Mouse (Mus musculus): ENCODE measurements around the gene Ssu72. TPM values are rescaled to one million over a fixed set of nuclear protein-coding genes. Genes with fewer than 3 reads are reported as not detected.

Gene Ssu72
- polyA plus RNA-seq, 1 experiment from 2014 or later = 178 TPM

- H3K9me3 ChIP-seq (ENCODE audit: low read length) = no peaks in the 10 kb centered on the region
Observed at GRCm38 (mm10) chr4:155742684-155743083, 38.1 kb downstream of the Ssu72 start.

DNA sequence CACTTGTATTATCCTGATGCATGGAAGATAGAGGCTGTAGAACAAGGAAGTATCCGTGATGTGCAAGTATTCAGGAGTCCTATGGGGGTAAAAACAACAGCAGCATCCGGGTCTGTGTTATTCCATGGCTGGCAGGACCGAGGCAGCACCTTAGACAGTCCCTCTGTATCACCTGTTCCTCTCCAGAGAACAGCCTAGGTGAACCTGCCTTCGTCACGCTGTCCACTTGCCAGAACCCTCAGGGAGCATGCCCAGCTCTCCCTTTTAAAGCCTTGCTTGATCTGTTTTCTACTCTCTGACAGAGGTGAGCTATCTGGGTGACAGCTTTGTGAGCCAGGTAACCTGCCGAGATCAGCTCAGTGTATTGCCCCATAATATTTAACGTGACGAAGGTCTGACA is 39.9 kb downstream of the Ssu72 start:
- no peak overlapping the region for H3K27ac ChIP-seq (ENCODE audit: low read length)

More at GRCm38 (mm10) chr4:155742684-155743083, 38.1 kb downstream of the Ssu72 start:
- Histone ChIP-seq H3K9ac (replicated peaks; ENCODE audit: low read depth) (no peak overlapping the region), H3K4me2 (replicated peaks; ENCODE audit: low read depth, low read length) (no peak overlapping the region), H3K27ac (ENCODE audit: low read length) (no peak overlapping the region), H3K36me3 (ENCODE audit: insufficient read depth, low read length) (peaks cover 11% of the 10 kb centered on the region; the same call in 1 of the 2 replicates), H3K27me3 (replicated peaks; ENCODE audit: insufficient read depth, low read length) (no peaks in the 10 kb centered on the region), H3K4me3 (ENCODE audit: low read depth, low read length) (no peak overlapping the region), H3K4me1 (ENCODE audit: insufficient read depth, low read depth, low read length) (no peaks in the 10 kb centered on the region)
- WGBS = 94% methylated on average over 5 of the region's 5 CpGs
- no peak for DNase-seq (ENCODE audit: low spot score)
- ATAC-seq = no peak
- TF ChIP-seq CTCF (IDR thresholded peaks at IDR 0.05) (no peak), EP300 (IDR thresholded peaks at IDR 0.05) (no peak)

DNA sequence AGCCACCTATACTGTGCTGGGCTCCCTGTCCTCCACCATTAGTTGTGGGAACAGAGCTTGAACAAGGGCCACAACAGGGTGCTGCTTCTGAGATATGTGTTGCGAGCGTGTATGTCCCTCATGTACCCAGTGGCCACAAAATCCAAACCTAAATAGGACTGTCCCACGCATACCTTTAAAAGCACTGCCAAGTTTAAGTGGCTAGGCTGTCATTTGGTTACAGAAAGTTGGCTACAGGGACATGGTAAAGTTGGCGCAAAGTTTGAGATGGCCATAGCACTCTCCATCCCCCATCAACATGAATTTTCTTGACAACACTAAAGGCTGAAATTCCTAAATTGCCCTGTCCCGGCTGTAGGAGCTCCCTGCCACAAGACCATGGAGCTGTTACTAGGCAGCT is 40.5 kb downstream of the Ssu72 start:
- DNase-seq (ENCODE audit: low spot score) = no peak
- Histone ChIP-seq H3K4me3 (ENCODE audit: low read depth, low read length) (no peak overlapping the region), H3K27ac (ENCODE audit: low read length) (no peak overlapping the region), H3K4me1 (ENCODE audit: insufficient read depth, low read depth, low read length) (no peaks in the 10 kb centered on the region), H3K36me3 (ENCODE audit: insufficient read depth, low read length) (peaks cover 30% of the 10 kb centered on the region; the same call in 1 of the 2 replicates), H3K9me3 (ENCODE audit: low read length) (no peaks in the 10 kb centered on the region), H3K9ac (replicated peaks; ENCODE audit: low read depth) (no peak overlapping the region), H3K4me2 (replicated peaks; ENCODE audit: low read depth, low read length) (no peak overlapping the region), H3K27me3 (replicated peaks; ENCODE audit: insufficient read depth, low read length) (no peaks in the 10 kb centered on the region)
- WGBS = 93% methylated on average over 5 of the region's 5 CpGs
- TF ChIP-seq EP300 (IDR thresholded peaks at IDR 0.05) (no peak), CTCF (IDR thresholded peaks at IDR 0.05) (no peak)
- no peak for ATAC-seq

More for the DNA sequence above, 39.9 kb downstream of the Ssu72 start:
- no peak overlapping the region for H3K4me3 ChIP-seq (ENCODE audit: low read depth, low read length)
- DNase-seq (ENCODE audit: low spot score) (no peak), ATAC-seq (no peak)
- no peaks in the 10 kb centered on the region for H3K9me3 ChIP-seq (ENCODE audit: low read length)
- TF ChIP-seq CTCF (IDR thresholded peaks at IDR 0.05) = no peak
- no peak for TF ChIP-seq EP300 (IDR thresholded peaks at IDR 0.05)
- no peak overlapping the region for H3K4me2 ChIP-seq (replicated peaks; ENCODE audit: low read depth, low read length)
- WGBS = 86% methylated on average over 8 of the region's 8 CpGs
- no peaks in the 10 kb centered on the region for H3K27me3 ChIP-seq (replicated peaks; ENCODE audit: insufficient read depth, low read length)
- no peak overlapping the region for H3K9ac ChIP-seq (replicated peaks; ENCODE audit: low read depth)
- H3K36me3 ChIP-seq (ENCODE audit: insufficient read depth, low read length) = peaks cover 23% of the 10 kb centered on the region; the same call in 1 of the 2 replicates
- H3K4me1 ChIP-seq (ENCODE audit: insufficient read depth, low read depth, low read length) = no peaks in the 10 kb centered on the region

GRCm38 (mm10) chr4:155746036-155746548 is 41.5 kb downstream of the Ssu72 start:
- ATAC-seq = no peak
- TF ChIP-seq CTCF (IDR thresholded peaks at IDR 0.05) = no peak
- no peak for TF ChIP-seq EP300 (IDR thresholded peaks at IDR 0.05)
- peaks cover 30% of the 10 kb centered on the region; the same call in 1 of the 2 replicates for H3K36me3 ChIP-seq (ENCODE audit: insufficient read depth, low read length)
- H3K27me3 ChIP-seq (replicated peaks; ENCODE audit: insufficient read depth, low read length) = no peaks in the 10 kb centered on the region
- H3K4me2 ChIP-seq (replicated peaks; ENCODE audit: low read depth, low read length) = no peak overlapping the region
- no peaks in the 10 kb centered on the region for H3K9me3 ChIP-seq (ENCODE audit: low read length)
- WGBS = 83% methylated on average over 8 of the region's 8 CpGs
- no peak for DNase-seq (ENCODE audit: low spot score)
- no peak overlapping the region for H3K4me3 ChIP-seq (ENCODE audit: low read depth, low read length)
- no peak overlapping the region for H3K9ac ChIP-seq (replicated peaks; ENCODE audit: low read depth)
- H3K4me1 ChIP-seq (ENCODE audit: insufficient read depth, low read depth, low read length) = no peaks in the 10 kb centered on the region
- no peak overlapping the region for H3K27ac ChIP-seq (ENCODE audit: low read length)

DNA sequence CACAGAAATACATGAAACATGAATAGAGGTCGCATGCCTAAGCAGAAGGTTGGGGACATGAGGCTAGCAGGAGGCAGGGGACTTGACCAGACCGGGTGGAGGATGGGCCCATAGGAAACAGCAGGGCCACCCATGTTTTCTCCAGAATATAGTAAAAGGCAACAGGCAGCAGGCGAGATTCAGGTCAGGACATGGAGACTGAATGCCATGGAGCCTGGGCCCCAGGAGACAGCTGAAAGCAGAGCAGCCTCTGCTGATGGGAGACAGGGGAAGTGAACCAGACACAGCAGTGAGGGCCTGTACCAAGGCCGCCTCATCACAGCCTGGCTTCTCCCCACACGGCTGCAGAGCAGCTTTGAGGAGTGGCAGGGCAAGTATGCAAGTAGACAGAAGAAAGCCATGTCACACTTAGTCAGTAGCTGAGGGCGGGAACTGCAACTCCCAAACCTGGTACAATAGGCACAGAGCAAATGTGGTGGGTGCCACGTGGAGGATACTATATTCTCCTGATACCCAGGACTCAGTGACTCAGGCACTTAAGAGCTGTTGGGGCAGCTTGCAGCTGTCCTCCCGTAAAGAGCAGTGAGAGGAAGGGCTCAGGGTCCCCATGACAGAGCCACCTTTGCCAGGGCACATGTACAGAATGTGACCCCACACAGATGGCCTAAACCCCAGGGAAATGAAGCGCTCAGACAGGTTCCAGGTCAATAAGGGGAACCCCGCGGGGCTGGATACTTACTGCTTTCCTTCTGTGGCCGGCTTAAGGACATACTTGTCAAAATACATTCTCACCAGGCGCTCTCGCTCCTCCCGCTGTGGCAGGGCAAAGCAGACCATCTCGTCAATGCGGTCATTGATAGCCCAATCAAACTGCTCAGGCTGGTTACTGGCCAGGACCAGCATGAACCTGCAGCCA is 42.2 kb downstream of the Ssu72 start:
- WGBS = 89% methylated on average over 17 of the region's 17 CpGs
- peaks cover 37% of the 10 kb centered on the region; the same call in 1 of the 2 replicates for H3K36me3 ChIP-seq (ENCODE audit: insufficient read depth, low read length)
- H3K27me3 ChIP-seq (replicated peaks; ENCODE audit: insufficient read depth, low read length) = no peaks in the 10 kb centered on the region
- DNase-seq (ENCODE audit: low spot score) = no peak
- no peak overlapping the region for H3K9ac ChIP-seq (replicated peaks; ENCODE audit: low read depth)
- no peaks in the 10 kb centered on the region for H3K4me1 ChIP-seq (ENCODE audit: insufficient read depth, low read depth, low read length)
- no peak overlapping the region for H3K27ac ChIP-seq (ENCODE audit: low read length)
- H3K4me3 ChIP-seq (ENCODE audit: low read depth, low read length) = no peak overlapping the region
- no peak for ATAC-seq
- TF ChIP-seq CTCF (IDR thresholded peaks at IDR 0.05) (no peak), EP300 (IDR thresholded peaks at IDR 0.05) (no peak)
- H3K9me3 ChIP-seq (ENCODE audit: low read length) = no peaks in the 10 kb centered on the region
- H3K4me2 ChIP-seq (replicated peaks; ENCODE audit: low read depth, low read length) = no peak overlapping the region

DNA sequence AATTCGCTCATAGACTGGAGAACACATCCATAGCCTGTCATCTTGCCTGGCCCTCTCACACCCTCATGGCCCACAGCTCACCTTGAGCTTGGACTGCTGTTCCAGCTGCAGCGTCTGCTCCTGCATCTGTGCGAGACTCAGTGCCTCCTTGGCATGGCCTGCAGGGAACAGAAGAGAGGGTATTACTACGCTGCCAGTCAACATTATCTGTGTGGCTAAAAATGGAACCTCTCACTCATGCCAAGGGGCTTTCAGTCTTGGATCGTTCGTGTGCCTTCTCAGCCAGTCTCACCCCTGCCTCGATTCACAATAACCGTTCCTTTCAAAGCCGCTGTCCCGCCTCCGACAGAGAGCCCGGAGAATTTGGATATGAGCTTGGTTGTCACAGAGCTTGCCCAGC is 52.4 kb downstream of the Ssu72 start:
- no peak overlapping the region for H3K4me3 ChIP-seq (ENCODE audit: low read depth, low read length)
- peaks cover 20% of the 10 kb centered on the region; the same call in 1 of the 2 replicates for H3K36me3 ChIP-seq (ENCODE audit: insufficient read depth, low read length)
- ATAC-seq (no peak), DNase-seq (ENCODE audit: low spot score) (no peak)
- no peak for TF ChIP-seq CTCF (IDR thresholded peaks at IDR 0.05)
- TF ChIP-seq EP300 (IDR thresholded peaks at IDR 0.05) = no peak
- H3K4me2 ChIP-seq (replicated peaks; ENCODE audit: low read depth, low read length) = no peak overlapping the region
- H3K9ac ChIP-seq (replicated peaks; ENCODE audit: low read depth) = no peak overlapping the region
- peaks cover 10% of the 10 kb centered on the region for H3K4me1 ChIP-seq (ENCODE audit: insufficient read depth, low read depth, low read length)
- H3K27me3 ChIP-seq (replicated peaks; ENCODE audit: insufficient read depth, low read length) = no peaks in the 10 kb centered on the region
- WGBS = 91% methylated on average over 12 of the region's 12 CpGs
- H3K9me3 ChIP-seq (ENCODE audit: low read length) = no peaks in the 10 kb centered on the region
- no peak overlapping the region for H3K27ac ChIP-seq (ENCODE audit: low read length)
